Mouse (Mus musculus) mouse embryonic stem cell (cell line): ENCODE data around the gene Ehd1.
"Not testable (repeated sequence)": the region's sequence is repeated elsewhere in the genome, so short reads cannot be mapped to it uniquely, and the experiment has no call there.

Experiments
- in situ Hi-C, 2 experiments: fragments of 300-500 bp; cut with MboI; formaldehyde crosslinking; loops; 1 replicate in 1 of 2; 3 replicates in 1 of 2; pipeline ENCODE4 v1.14.3; 2019 to 2020; ENCODE audit warnings: low sequenced_read_pairs in 2 of 2, low pct_unique_long_range_greater_than_20kb in 1 of 2, mixed read lengths in 1 of 2; ENCODE audit not compliant: unreplicated experiment in 1 of 2

Gene Ehd1

GRCm38 (mm10) chr19:6310181-6310580 lies 33.7 kb downstream of the Ehd1 start:
- in situ Hi-C loops, result no loop called here

- in situ Hi-C loops, result not testable (repeated sequence)
These were observed 35.3 kb downstream of the Ehd1 start for GRCm38 (mm10) chr19:6311783-6312182.

- in situ Hi-C loops, result no loop called here
These were observed 37.3 kb downstream of the Ehd1 start for GRCm38 (mm10) chr19:6313796-6314195.

DNA sequence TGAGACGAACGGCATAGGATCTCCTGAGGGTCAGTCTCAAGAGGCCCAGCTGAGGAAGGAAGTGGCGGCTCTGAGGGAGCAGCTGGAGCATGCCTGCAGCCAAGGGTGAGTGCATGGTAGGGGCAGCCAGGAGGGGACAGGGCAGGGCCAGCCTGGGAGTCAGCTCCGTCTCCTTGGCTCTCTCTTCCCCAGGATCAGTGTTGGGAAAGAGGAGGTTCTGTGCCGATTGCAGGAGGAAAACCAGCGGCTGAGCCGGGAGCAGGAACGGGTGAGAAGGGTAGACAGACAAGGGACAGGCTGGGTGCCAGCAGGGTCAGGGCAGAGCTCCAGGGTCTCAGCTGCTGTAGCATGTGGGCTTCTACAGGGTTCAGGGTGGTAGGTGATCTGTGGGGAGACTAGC lies 38.0 kb downstream of the Ehd1 start:
- in situ Hi-C loops, result no loop called here

- in situ Hi-C loops, result no loop called here
These were observed 39.0 kb downstream of the Ehd1 start for GRCm38 (mm10) chr19:6315573-6315972.

DNA sequence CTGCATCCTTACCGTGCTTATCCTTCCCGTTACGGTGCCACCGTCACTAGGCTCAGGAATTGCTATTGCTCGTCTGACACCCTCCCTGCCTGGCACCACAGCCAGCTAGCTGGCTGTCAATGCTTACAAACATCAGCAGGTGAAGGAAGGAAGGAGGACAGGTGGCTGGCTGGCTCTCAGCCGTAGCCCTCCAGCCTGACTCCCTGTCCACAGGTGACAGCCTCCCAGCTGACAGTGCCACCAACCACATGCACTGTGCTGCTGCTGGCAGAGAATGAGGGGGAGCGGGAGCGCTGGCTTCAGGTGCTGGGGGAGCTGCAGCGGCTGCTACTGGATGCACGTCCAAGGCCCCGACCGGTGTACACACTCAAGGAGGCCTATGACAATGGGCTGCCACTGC lies 41.6 kb downstream of the Ehd1 start:
- in situ Hi-C loops, result no loop called here

DNA sequence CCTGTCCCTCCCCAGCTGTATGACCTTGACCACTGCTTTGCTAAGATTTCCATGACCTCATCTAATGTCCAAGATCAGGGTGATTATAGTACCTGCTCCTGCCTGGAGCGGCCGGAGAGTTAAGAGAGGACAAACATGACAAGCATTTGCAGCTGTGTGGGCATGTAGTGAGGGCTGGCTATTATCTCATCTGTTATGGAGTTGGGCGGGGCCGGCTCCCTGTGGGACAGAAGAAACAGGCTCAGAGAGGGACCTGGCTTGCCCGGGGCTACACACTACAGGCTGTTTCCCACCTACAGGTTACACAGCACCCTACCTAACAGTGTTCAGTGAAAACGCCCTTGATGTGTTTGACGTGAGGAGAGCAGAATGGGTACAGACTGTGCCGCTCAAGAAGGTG lies 44.8 kb downstream of the Ehd1 start:
- in situ Hi-C loops, result no loop called here

GRCm38 (mm10) chr19:6321786-6322621 lies 45.5 kb downstream of the Ehd1 start:
- in situ Hi-C loops, result no loop called here

DNA sequence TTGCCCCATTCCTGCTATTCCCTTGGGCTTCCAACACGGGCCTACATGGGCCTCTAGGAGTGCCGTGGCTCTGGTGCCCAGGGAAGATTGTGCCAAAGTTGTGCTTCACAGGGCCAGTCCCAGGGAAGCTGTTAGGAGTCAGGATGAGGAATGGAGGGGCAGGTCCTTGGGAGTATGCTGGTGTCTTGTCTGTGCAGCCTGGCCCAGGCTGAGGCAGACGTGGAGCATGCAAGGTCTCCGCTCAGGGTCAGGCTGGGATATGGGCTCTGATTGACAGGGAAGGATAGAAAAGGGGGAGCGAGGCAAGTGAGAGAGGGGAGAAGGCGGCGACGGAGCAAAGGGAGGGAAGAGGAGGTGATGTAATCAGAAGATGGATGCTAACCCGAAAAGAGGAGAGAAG lies 48.2 kb downstream of the Ehd1 start:
- in situ Hi-C loops, result loop anchor here in 1 of 2 experiments (25.0 kb wide), 1 partner anchor 362 kb away; the partner anchor contains the start of gene Pola2

DNA sequence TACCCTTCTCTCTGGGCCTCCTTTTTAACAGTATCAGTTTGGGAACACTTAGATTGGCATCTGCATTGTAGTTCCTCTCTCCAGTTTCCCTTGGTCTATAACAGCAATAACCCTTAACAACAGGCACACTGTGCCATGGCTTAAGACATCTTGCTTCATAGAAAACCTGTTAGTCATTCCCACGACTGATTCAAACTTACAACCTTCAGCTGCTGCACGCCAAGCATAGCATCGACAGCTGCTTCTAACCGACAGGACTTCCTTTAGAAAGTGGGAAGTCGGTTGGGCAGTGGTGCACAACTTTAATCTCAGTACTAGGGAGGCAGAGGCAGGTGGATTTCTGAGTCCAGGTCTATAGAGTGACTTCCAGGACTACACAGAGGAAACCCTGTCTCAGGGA lies 54.7 kb downstream of the Ehd1 start:
- in situ Hi-C loops, result loop anchor here in 1 of 2 experiments (25.0 kb wide), 1 partner anchor 369 kb away; the partner anchor contains the start of gene Pola2

DNA sequence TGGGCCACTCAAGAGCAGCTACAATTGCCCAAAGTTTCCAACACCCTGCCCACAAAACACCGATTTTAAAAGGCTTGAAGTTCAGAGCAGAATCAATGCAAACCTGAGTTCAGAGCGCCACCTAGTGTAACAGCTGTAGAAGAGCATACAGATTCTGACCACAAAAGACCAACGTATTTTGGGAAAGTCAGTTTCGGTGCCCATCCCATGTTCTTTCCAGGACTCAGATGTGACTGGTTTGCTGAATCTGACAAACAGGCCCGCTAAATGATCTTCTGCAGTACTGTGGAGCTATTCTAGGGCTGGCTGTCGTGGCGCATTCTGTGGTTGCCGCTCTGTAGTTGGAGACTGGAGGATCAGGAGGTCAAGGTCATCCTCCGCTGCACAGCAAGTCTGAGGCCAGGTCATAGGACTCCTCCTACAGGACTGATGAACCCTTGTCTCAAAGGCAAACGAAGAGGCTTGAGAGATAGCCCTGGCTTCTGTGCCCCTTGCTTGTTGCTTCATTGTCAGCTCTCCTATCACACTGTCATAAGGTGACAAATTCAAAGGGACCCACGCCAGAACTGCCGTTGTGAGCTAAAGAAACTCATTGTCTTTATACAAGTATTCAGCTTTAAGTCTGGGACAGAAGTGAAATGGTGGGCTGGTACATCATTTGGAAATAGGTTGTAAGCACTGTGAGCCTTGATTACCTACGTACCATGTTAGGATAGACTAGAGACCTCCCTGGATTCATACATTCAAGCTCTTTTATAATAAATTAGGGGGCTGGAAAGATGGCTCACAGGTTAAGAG lies 55.4 kb downstream of the Ehd1 start:
- in situ Hi-C loops, result loop anchor here in 1 of 2 experiments (25.0 kb wide), 1 partner anchor 370 kb away; the partner anchor contains the start of gene Pola2

GRCm38 (mm10) chr19:6333761-6334595 lies 57.5 kb downstream of the Ehd1 start:
- in situ Hi-C loops, result loop anchor here in 1 of 2 experiments (25.0 kb wide), 1 partner anchor 372 kb away; the partner anchor contains the start of gene Pola2

DNA sequence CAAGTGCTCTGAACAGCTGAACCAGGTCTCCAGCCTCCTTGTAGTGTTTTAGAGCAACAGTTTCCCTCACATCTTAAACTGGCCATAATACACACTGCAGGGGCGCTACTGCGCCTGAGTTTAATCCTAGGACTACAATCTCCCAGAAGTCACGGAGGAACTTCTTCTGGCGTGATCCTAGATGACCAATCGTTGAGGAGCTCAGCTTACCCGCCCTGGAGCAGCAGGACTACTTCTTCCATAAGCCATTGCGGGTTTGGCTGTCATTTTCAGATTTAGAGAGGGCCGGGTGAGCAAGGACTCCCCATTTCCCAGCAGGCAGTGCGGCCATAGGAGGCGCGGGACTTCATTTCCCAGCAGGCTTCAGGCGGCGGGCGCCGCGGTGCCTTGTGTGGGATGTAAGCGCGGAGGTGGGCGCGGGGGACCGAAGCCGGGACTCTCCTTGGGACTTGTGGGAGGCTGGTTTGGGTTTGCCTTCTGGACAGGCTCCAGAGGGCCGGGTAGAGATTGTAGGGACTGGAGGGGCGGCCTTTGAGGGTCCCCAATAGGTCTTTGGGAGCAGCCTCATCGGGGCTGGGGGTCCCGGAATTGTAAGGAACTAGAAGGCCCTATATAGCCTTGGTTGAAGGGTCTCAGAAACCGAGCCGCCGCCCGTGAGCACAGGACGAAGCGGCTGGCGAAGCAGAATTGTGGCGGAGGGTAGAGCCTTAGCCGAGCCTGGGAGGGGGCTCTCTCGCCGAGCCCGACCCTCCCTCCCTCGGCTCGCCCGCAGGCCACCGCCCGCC lies 58.3 kb downstream of the Ehd1 start, which contains the start of gene Men1:
TSS of gene Men1 (plus strand) at position 307 of the 785 bp plus-strand sequence.
- in situ Hi-C loops, result loop anchor here in 1 of 2 experiments (25.0 kb wide), 1 partner anchor 373 kb away; the partner anchor contains the start of gene Pola2

- in situ Hi-C loops, result loop anchor here in 1 of 2 experiments (25.0 kb wide), 1 partner anchor 373 kb away; the partner anchor contains the start of gene Pola2
These were observed 58.9 kb downstream of the Ehd1 start for GRCm38 (mm10) chr19:6335458-6335827.

DNA sequence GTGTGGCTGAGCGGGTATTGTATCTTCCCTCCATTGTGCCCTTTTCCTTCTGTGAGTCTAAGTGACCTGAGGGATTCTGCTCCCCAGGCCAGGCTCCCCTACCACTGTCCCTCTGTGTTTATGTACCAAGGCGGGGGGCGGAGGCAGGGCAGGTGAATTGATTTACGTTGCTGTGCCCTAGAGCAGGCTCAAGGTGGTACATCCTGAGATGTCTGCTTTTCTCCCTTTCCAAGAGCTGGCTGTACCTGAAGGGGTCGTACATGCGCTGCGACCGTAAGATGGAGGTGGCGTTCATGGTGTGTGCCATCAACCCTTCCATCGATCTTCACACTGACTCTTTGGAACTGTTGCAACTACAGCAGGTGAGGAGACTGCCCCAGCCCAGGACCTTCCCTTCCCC lies 60.4 kb downstream of the Ehd1 start:
- in situ Hi-C loops, result loop anchor here in 1 of 2 experiments (25.0 kb wide), 1 partner anchor 375 kb away; the partner anchor contains the start of gene Pola2

GRCm38 (mm10) chr19:6338171-6338570 lies 61.6 kb downstream of the Ehd1 start:
- in situ Hi-C loops, result loop anchor here in 1 of 2 experiments (25.0 kb wide), 1 partner anchor 376 kb away; the partner anchor contains the start of gene Pola2

GRCm38 (mm10) chr19:6338716-6339115 lies 62.2 kb downstream of the Ehd1 start:
- in situ Hi-C loops, result loop anchor here in 1 of 2 experiments (25.0 kb wide), 1 partner anchor 376 kb away; the partner anchor contains the start of gene Pola2
